Mouse (Mus musculus) liver, postnatal 0 days (tissue): Measurements from ENCODE around the gene Lrrc3.
A peak's percentile ranks its signal among the peaks of the same experiment; 100 is the strongest.

Source experiments
- CTCF ChIP-seq: sonication (generic); IDR thresholded peaks from 2 replicates; pipeline ENCODE4 v1.5.1; 2016; ENCODE audit warnings: antibody characterized with exemption, low read depth
- EP300 ChIP-seq: IDR thresholded peaks from 2 replicates; pipeline ENCODE4 v1.6.1; 2016; ENCODE audit warnings: antibody characterized with exemption, low read depth, mild to moderate bottlenecking

DNA sequence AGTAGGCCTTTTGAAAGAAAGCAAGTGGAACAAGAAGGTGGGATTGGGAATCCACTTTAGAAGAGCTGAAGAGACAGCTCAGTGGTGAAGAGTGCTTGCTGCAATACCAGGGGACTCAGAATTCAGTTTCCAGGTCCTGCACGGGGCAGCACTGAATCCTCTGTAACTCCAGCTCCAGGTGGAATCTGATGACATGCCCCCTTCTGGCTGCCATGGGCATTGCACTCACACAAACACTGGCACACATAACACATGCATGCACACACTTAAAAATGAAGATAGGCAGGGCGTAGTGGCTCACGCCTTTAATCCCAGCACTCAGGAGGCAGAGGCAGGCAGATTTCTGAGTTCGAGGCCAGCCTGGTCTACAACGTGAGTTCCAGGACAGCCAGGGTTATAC is 19.8 kb downstream of the Lrrc3 start:
- peak; percentile 36 for TF ChIP-seq CTCF
- TF ChIP-seq EP300 = no peak
